Mouse (Mus musculus) lung, embryonic 16.5 days (tissue): ENCODE measurements around the gene Rinl. TPM values are rescaled to one million over a fixed set of nuclear protein-coding genes. Genes with fewer than 3 reads are reported as not detected.

ENCODE experiments used
- ATAC-seq: fragments of 200-750 bp; cut with Nextera tagmentation; 2 replicates; pipeline ENCODE4 v1.8.0; 2017; ENCODE audit warnings: low read depth, mild to moderate bottlenecking, moderate library complexity
- H3K27ac ChIP-seq: fragments of 300-500 bp; sonication (generic); 2 replicates; pipeline ENCODE4 v1.5.1; 2014; ENCODE audit warnings: mild to moderate bottlenecking, control low read depth, low read length
- H3K27me3 ChIP-seq: fragments of 300-500 bp; sonication (generic); 2 replicates; pipeline ENCODE4 v1.6.1; 2014; ENCODE audit warnings: low read depth, low read length, mixed read lengths; ENCODE audit not compliant: control insufficient read depth, insufficient read depth
- H3K36me3 ChIP-seq: fragments of 300-500 bp; sonication (generic); 2 replicates; pipeline ENCODE4 v1.6.1; 2014; ENCODE audit warnings: low read length; ENCODE audit not compliant: control insufficient read depth, insufficient read depth
- H3K4me1 ChIP-seq: fragments of 300-500 bp; sonication (generic); replicated peaks from 2 replicates; pipeline ENCODE4 v1.6.1; 2014; ENCODE audit warnings: low read length, mixed read lengths; ENCODE audit not compliant: control insufficient read depth, insufficient read depth
- H3K4me2 ChIP-seq: fragments of 300-500 bp; sonication (generic); 2 replicates; pipeline ENCODE4 v1.6.1; 2014; ENCODE audit warnings: low read depth, low read length, control low read depth
- H3K4me3 ChIP-seq: fragments of 300-500 bp; sonication (generic); 2 replicates; pipeline ENCODE4 v1.5.1; 2014; ENCODE audit warnings: mild to moderate bottlenecking, low read length, control low read depth
- H3K9ac ChIP-seq: fragments of 300-500 bp; sonication (generic); 2 replicates; pipeline ENCODE4 v1.6.1; 2014; ENCODE audit warnings: low read length, control low read depth
- H3K9me3 ChIP-seq: fragments of 300-500 bp; sonication (generic); 2 replicates; pipeline ENCODE4 v1.6.1; 2016; ENCODE audit warnings: low read length; ENCODE audit not compliant: control insufficient read depth
- WGBS: fragments of 180-500 bp; shearing (Covaris S2); extraction: QIAGEN DNeasy Blood & Tissue Kit; methylation state at CpG from one replicate; pipeline ENCODE4 v1.1.7; 2014; 5-methylcytosine and 5-hydroxymethylcytosine counted together
- polyA plus RNA-seq: library from polyadenylated mRNA; unstranded; fragments of >200 nt; fragmentation: Nextera tagmentation; extraction: Ambion mirVana; gene quantifications from 2 replicates; pipeline ENCODE4 v1.2.1, GENCODE M21; 2015

Gene Rinl
- polyA plus RNA-seq, 1 experiment from 2014 or later = 9.2 TPM

GRCm38 (mm10) chr7:28823932-28824331 lies 35.2 kb downstream of the Rinl start:
- ATAC-seq = no peak
- Histone ChIP-seq H3K4me3 (no peak overlapping the region), H3K36me3 (peaks cover 34% of the 10 kb centered on the region), H3K9me3 (no peaks in the 10 kb centered on the region), H3K4me1 (peaks cover 19% of the 10 kb centered on the region), H3K4me2 (no peak overlapping the region), H3K27me3 (no peaks in the 10 kb centered on the region), H3K9ac (no peak overlapping the region), H3K27ac (peak overlapping the region; percentile 96)
- WGBS = 35% methylated on average over 2 of the region's 2 CpGs

- peaks cover 12% of the 10 kb centered on the region for H3K4me1 ChIP-seq
- H3K27ac ChIP-seq = peak within 1 kb of the TSS; percentile 96
- peaks cover 29% of the 10 kb centered on the region for H3K36me3 ChIP-seq
- H3K4me3 ChIP-seq = peak within 1 kb of the TSS; percentile 52
- ATAC-seq = peak; percentile 85
- peak within 1 kb of the TSS; percentile 63 for H3K4me2 ChIP-seq
- 0 out of 2 replicates have a peak, but pooled peaks cover 2% of the 10 kb centered on the region for H3K9me3 ChIP-seq
- 1% methylated on average over 33 of the region's 33 CpGs for WGBS
- no peaks in the 10 kb centered on the region for H3K27me3 ChIP-seq
- H3K9ac ChIP-seq = peak within 1 kb of the TSS; percentile 72
These were observed 36.3 kb downstream of the Rinl start, which contains the start of gene Ech1 for GRCm38 (mm10) chr7:28824941-28825685. Ech1 (plus strand) TSS chr7:28825217.

GRCm38 (mm10) chr7:28825686-28826401 lies 37.1 kb downstream of the Rinl start:
- H3K4me1 ChIP-seq = peaks cover 11% of the 10 kb centered on the region
- WGBS = 30% methylated on average over 11 of the region's 11 CpGs
- peak; percentile 27; the same call in 1 of the 2 replicates for ATAC-seq

GRCm38 (mm10) chr7:28826402-28826772 lies 37.6 kb downstream of the Rinl start:
- WGBS = 94% methylated on average over 7 of the region's 7 CpGs
- H3K27me3 ChIP-seq = no peaks in the 10 kb centered on the region
- H3K36me3 ChIP-seq = peaks cover 23% of the 10 kb centered on the region
- no peak overlapping the region for H3K9ac ChIP-seq
- H3K9me3 ChIP-seq = 0 out of 2 replicates have a peak, but pooled peaks cover 2% of the 10 kb centered on the region
- no peak overlapping the region; the same call in 1 of the 2 replicates for H3K4me2 ChIP-seq
- H3K4me1 ChIP-seq = peaks cover 11% of the 10 kb centered on the region
- H3K4me3 ChIP-seq = peak overlapping the region; percentile 52; the same call in 1 of the 2 replicates
- peak overlapping the region; percentile 96; the same call in 1 of the 2 replicates for H3K27ac ChIP-seq
- ATAC-seq = no peak

More at GRCm38 (mm10) chr7:28825686-28826401, 37.1 kb downstream of the Rinl start:
- H3K27me3 ChIP-seq = no peaks in the 10 kb centered on the region
- H3K27ac ChIP-seq = peak overlapping the region; percentile 96
- H3K9ac ChIP-seq = peak overlapping the region; percentile 72
- peak overlapping the region; percentile 52 for H3K4me3 ChIP-seq
- peaks cover 25% of the 10 kb centered on the region for H3K36me3 ChIP-seq
- peak overlapping the region; percentile 63 for H3K4me2 ChIP-seq
- 0 out of 2 replicates have a peak, but pooled peaks cover 2% of the 10 kb centered on the region for H3K9me3 ChIP-seq

GRCm38 (mm10) chr7:28827338-28827737 lies 38.6 kb downstream of the Rinl start:
- no peak overlapping the region for H3K27ac ChIP-seq
- WGBS = 46% methylated on average over 3 of the region's 3 CpGs

GRCm38 (mm10) chr7:28829821-28830220 lies 41.1 kb downstream of the Rinl start:
- no peak overlapping the region for H3K27ac ChIP-seq
- H3K9ac ChIP-seq = no peak overlapping the region
- H3K4me2 ChIP-seq = no peak overlapping the region
- no peak for ATAC-seq
- peaks cover 3% of the 10 kb centered on the region; the same call in 1 of the 2 replicates for H3K4me1 ChIP-seq
- H3K9me3 ChIP-seq = 0 out of 2 replicates have a peak, but pooled peaks cover 2% of the 10 kb centered on the region
- 86% methylated on average over 8 of the region's 8 CpGs for WGBS
- no peak overlapping the region for H3K4me3 ChIP-seq
- H3K36me3 ChIP-seq = peaks cover 12% of the 10 kb centered on the region
- no peaks in the 10 kb centered on the region for H3K27me3 ChIP-seq

More at GRCm38 (mm10) chr7:28827338-28827737, 38.6 kb downstream of the Rinl start:
- Histone ChIP-seq H3K36me3 (peaks cover 18% of the 10 kb centered on the region), H3K9me3 (0 out of 2 replicates have a peak, but pooled peaks cover 2% of the 10 kb centered on the region), H3K4me1 (peaks cover 11% of the 10 kb centered on the region), H3K9ac (no peak overlapping the region), H3K27me3 (no peaks in the 10 kb centered on the region), H3K4me2 (no peak overlapping the region), H3K4me3 (no peak overlapping the region)
- ATAC-seq = no peak

- Histone ChIP-seq H3K4me2 (no peak overlapping the region), H3K36me3 (peaks cover 12% of the 10 kb centered on the region), H3K27me3 (no peaks in the 10 kb centered on the region), H3K9me3 (0 out of 2 replicates have a peak, but pooled peaks cover 2% of the 10 kb centered on the region), H3K9ac (no peak overlapping the region), H3K4me3 (no peak overlapping the region), H3K27ac (no peak overlapping the region), H3K4me1 (peaks cover under 1% of the 10 kb centered on the region; the same call in 1 of the 2 replicates)
- ATAC-seq = no peak
- 64% methylated on average over 5 of the region's 5 CpGs for WGBS
These were observed 42.2 kb downstream of the Rinl start for GRCm38 (mm10) chr7:28830981-28831380.

- peaks cover 12% of the 10 kb centered on the region for H3K36me3 ChIP-seq
- H3K27me3 ChIP-seq = no peaks in the 10 kb centered on the region
- 81% methylated on average over 17 of the region's 17 CpGs for WGBS
- no peak overlapping the region for H3K4me3 ChIP-seq
- H3K27ac ChIP-seq = no peak overlapping the region
- H3K4me2 ChIP-seq = no peak overlapping the region
- H3K4me1 ChIP-seq = no peaks in the 10 kb centered on the region
- ATAC-seq = no peak
- H3K9ac ChIP-seq = no peak overlapping the region
- H3K9me3 ChIP-seq = 0 out of 2 replicates have a peak, but pooled peaks cover 2% of the 10 kb centered on the region
These were observed 42.8 kb downstream of the Rinl start for GRCm38 (mm10) chr7:28831411-28832125.
